Mouse (Mus musculus) MEL (cell line): ENCODE data around the gene Bach2.

Experiments
- CHD1 ChIP-seq: IDR thresholded peaks from 2 replicates; pipeline ENCODE4 v1.6.1; 2012; ENCODE audit warnings: low read depth, mild to moderate bottlenecking, inconsistent platforms, low read length, improper control_type of control experiment
- CHD2 ChIP-seq: IDR thresholded peaks from 2 replicates; pipeline ENCODE4 v1.6.1; 2011; ENCODE audit warnings: low read length, improper control_type of control experiment
- CTCF ChIP-seq, 3 experiments: IDR thresholded peaks in 2 of 3; conservative IDR thresholded peaks in 1 of 3; 2 replicates each; pipeline ENCODE4 v1.5.1; 2011 to 2012; ENCODE audit warnings: low read length in 3 of 3, low read depth in 2 of 3, mild to moderate bottlenecking in 2 of 3, improper control_type of control experiment in 1 of 3, inconsistent platforms in 1 of 3, mixed read lengths in 1 of 3, moderate library complexity in 1 of 3; ENCODE audit not compliant: control insufficient read depth in 1 of 3, insufficient read depth in 1 of 3, poor library complexity in 1 of 3, severe bottlenecking in 1 of 3
- ELF1 ChIP-seq: IDR thresholded peaks from 2 replicates; pipeline ENCODE4 v1.6.1; 2014; ENCODE audit warnings: low read depth, mild to moderate bottlenecking, inconsistent platforms, low read length, improper control_type of control experiment, moderate library complexity
- GABPA ChIP-seq: IDR thresholded peaks from 2 replicates; pipeline ENCODE4 v1.6.1; 2012; ENCODE audit warnings: low read depth, mild to moderate bottlenecking, inconsistent platforms, low read length, improper control_type of control experiment, moderate library complexity
- HCFC1 ChIP-seq: IDR thresholded peaks from 2 replicates; pipeline ENCODE4 v1.6.1; 2012; ENCODE audit warnings: low read depth, mild to moderate bottlenecking, inconsistent platforms, low read length, improper control_type of control experiment, moderate library complexity
- KAT2A ChIP-seq: conservative IDR thresholded peaks from 2 replicates; pipeline ENCODE4 v1.6.1; 2012; ENCODE audit warnings: low read depth, low read length, improper control_type of control experiment, inconsistent platforms
- MAX ChIP-seq: IDR thresholded peaks from 2 replicates; pipeline ENCODE4 v1.6.1; 2011; ENCODE audit warnings: low read length, improper control_type of control experiment
- POLR2A ChIP-seq, 2 experiments: IDR thresholded peaks; 2 replicates each; pipeline ENCODE4 v1.6.1; 2011 to 2012; ENCODE audit warnings: low read length in 2 of 2, mild to moderate bottlenecking in 2 of 2, control low read depth in 1 of 2, improper control_type of control experiment in 1 of 2, low read depth in 1 of 2, moderate library complexity in 1 of 2; ENCODE audit not compliant: control insufficient read depth in 1 of 2, insufficient read depth in 1 of 2, poor library complexity in 1 of 2
- POLR2AphosphoS2 ChIP-seq: IDR thresholded peaks from 2 replicates; pipeline ENCODE4 v1.6.1; 2011; ENCODE audit warnings: low read length, improper control_type of control experiment
- RAD21 ChIP-seq: IDR thresholded peaks from 2 replicates; pipeline ENCODE4 v1.6.1; 2011; ENCODE audit warnings: mild to moderate bottlenecking, low read depth, low read length, improper control_type of control experiment
- SIN3A ChIP-seq: IDR thresholded peaks from 2 replicates; pipeline ENCODE4 v1.6.1; 2012; ENCODE audit warnings: low read length, improper control_type of control experiment, inconsistent platforms
- USF1 ChIP-seq: IDR thresholded peaks from 2 replicates; pipeline ENCODE4 v1.6.1; 2014; ENCODE audit warnings: low read depth, mild to moderate bottlenecking, inconsistent platforms, low read length, improper control_type of control experiment, moderate library complexity
- ZKSCAN1 ChIP-seq: IDR thresholded peaks from 2 replicates; pipeline ENCODE4 v1.6.1; 2012; ENCODE audit warnings: low read depth, mild to moderate bottlenecking, inconsistent platforms, low read length, improper control_type of control experiment, moderate library complexity

DNA sequence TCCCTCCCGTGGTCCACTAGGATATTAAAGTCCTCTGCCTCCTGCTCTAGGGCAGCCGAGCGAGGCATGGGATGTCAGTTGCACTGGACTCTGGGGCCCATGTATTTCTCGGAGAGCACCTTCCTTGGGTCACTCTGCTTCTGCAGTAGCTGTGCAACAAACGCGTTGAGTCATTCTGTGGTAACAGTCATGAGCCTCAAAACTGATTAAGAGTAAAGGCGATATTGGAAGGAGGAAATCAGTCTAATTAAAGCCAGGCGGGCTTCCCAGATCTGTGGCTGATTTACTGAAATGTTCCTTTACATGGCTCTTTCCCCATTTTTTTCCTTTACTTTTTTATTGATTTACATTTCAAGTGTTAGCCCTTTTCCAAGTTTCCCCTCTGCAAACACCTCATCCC lies 48.1 kb upstream of the Bach2 start:
- TF ChIP-seq POLR2A (IDR thresholded peaks at IDR 0.05; ENCODE audit: control insufficient read depth in 1 of 2, insufficient read depth in 1 of 2, low read depth in 1 of 2, low read length in 2 of 2, poor library complexity in 1 of 2): no peak
- no peak for TF ChIP-seq CTCF (IDR thresholded peaks at IDR 0.05 in 2 of 3, conservative IDR thresholded peaks at IDR 0.05 in 1 of 3; ENCODE audit: control insufficient read depth in 1 of 3, insufficient read depth in 1 of 3, low read depth in 2 of 3, low read length in 3 of 3, poor library complexity in 1 of 3, severe bottlenecking in 1 of 3)
- no peak for TF ChIP-seq HCFC1
- TF ChIP-seq MAX: no peak
- TF ChIP-seq SIN3A: no peak
- no peak for TF ChIP-seq POLR2AphosphoS2
- TF ChIP-seq CHD1: no peak
- TF ChIP-seq ELF1: no peak
- no peak for TF ChIP-seq ZKSCAN1
- no peak for TF ChIP-seq KAT2A
- no peak for TF ChIP-seq GABPA
- TF ChIP-seq CHD2: no peak
- TF ChIP-seq USF1: no peak
- TF ChIP-seq RAD21: no peak
